In the genomic region with DNA sequence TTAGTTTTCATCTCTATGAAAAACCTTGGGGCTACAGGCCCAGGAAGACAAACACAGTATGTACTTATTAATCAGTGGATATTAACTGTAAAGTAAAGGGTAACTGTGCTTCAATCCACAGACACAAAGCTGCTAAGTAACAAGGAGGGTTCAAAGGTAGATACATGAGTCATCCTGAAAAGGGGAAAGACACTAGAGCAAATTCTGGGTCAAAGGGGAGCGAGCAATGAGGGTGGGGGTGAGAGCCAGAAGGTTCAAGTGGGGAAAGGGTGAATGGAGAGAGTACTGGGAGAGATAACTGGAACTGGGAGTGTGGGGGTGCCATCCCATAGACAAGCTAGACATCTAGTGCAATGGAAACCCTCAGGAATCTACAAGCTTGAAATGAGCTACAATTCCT, we compare ENCODE assay signal across 27 mouse cellular contexts. TPM values are rescaled to one million over a fixed set of nuclear protein-coding genes. Genes with fewer than 3 reads are reported as not detected.
DNase-seq lines count a peak whose midpoint lies in the region; ATAC-seq and TF ChIP-seq lines count a peak whose summit lies in the region.
"Had no signal": no experiment of that assay in that cellular context is flagged by ENCODE, and none has a peak within 500 bp of the region (broad histone marks: within the 10 kb centered on the region; RNA-seq: fewer than 3 reads in every experiment).

No protein-coding gene starts in this region.

- no peak overlapping the region for H3K4me2 ChIP-seq in liver, embryonic 12.5 days
- H3K4me2 ChIP-seq: forebrain, embryonic 13.5 days; hindbrain, embryonic 12.5 days had no signal

- no peaks in the 10 kb centered on the region for H3K79me2 ChIP-seq in liver, adult 2 months (ENCODE audit: control insufficient read depth, insufficient read depth, low read length)

- no peaks in the 10 kb centered on the region for H3K36me3 ChIP-seq in liver, adult 2 months (ENCODE audit: control insufficient read depth, insufficient read depth, low read length)
- H3K36me3 ChIP-seq in liver, embryonic 12.5 days, result no peaks in the 10 kb centered on the region
- H3K36me3 ChIP-seq: embryonic facial prominence, embryonic 10.5 days; heart, embryonic 10.5 days; hindbrain, embryonic 12.5 days had no signal

- no peaks in the 10 kb centered on the region for H3K9me3 ChIP-seq in liver, embryonic 12.5 days (replicated peaks)
- H3K9me3 ChIP-seq: embryonic facial prominence, embryonic 10.5 days; forebrain, embryonic 13.5 days; heart, embryonic 10.5 days; hindbrain, embryonic 12.5 days had no signal

- H3K4me1 ChIP-seq in liver, adult 2 months (ENCODE audit: control insufficient read depth, insufficient read depth, low read length), result no peaks in the 10 kb centered on the region
- H3K4me1 ChIP-seq in liver, embryonic 12.5 days, result no peaks in the 10 kb centered on the region
- H3K4me1 ChIP-seq: embryonic facial prominence, embryonic 10.5 days; forebrain, embryonic 13.5 days; heart, embryonic 10.5 days; hindbrain, embryonic 12.5 days had no signal

- no peak overlapping the region for H3K9ac ChIP-seq in liver, adult 2 months (ENCODE audit: low read depth, low read length)
- no peak overlapping the region for H3K9ac ChIP-seq in liver, embryonic 12.5 days
- H3K9ac ChIP-seq: forebrain, embryonic 13.5 days; forebrain, postnatal 0 days; hindbrain, embryonic 12.5 days had no signal

- no peak overlapping the region for H3K4me3 ChIP-seq in liver, adult 2 months (ENCODE audit: insufficient read depth, low read depth, low read length)
- H3K4me3 ChIP-seq in liver, embryonic 12.5 days, result no peak overlapping the region
- H3K4me3 ChIP-seq: embryonic facial prominence, embryonic 10.5 days; forebrain, embryonic 13.5 days; gastrocnemius, adult 2 months; heart, embryonic 10.5 days; hindbrain, embryonic 12.5 days had no signal

- ATAC-seq in liver, embryonic 12.5 days, result no peak
- ATAC-seq: activated CD4-positive, CD25-positive, alpha-beta regulatory T cell, adult 4 months; forebrain, embryonic 13.5 days; forebrain, postnatal 0 days; Patski had no signal

- no peaks in the 10 kb centered on the region for H3K27me3 ChIP-seq in liver, adult 2 months (ENCODE audit: control insufficient read depth, insufficient read depth, low read length)
- no peaks in the 10 kb centered on the region for H3K27me3 ChIP-seq in liver, embryonic 12.5 days (replicated peaks)
- H3K27me3 ChIP-seq: CH12.LX; forebrain, embryonic 13.5 days; hindbrain, embryonic 12.5 days; Patski had no signal

- no peak overlapping the region for H3K27ac ChIP-seq in liver, adult 2 months (replicated peaks; ENCODE audit: insufficient read depth, low read depth, low read length)
- H3K27ac ChIP-seq in liver, embryonic 12.5 days, result no peak overlapping the region
- H3K27ac ChIP-seq: embryonic facial prominence, embryonic 10.5 days; forebrain, embryonic 13.5 days; gastrocnemius, adult 2 months; heart, embryonic 10.5 days; hindbrain, embryonic 12.5 days had no signal

- no peak for TF ChIP-seq CTCF in liver, adult 2 months (IDR thresholded peaks at IDR 0.05; ENCODE audit: low read depth, low read length)

- 73% methylated on average over 1 of the region's 1 CpGs for WGBS in liver, adult 2 months
- WGBS in liver, embryonic 12.5 days (ENCODE audit: insufficient replicate concordance), result 26% methylated on average over 1 of the region's 1 CpGs

- DNase-seq in kidney, adult 18-20 months, result peak; percentile 9
- no peak for DNase-seq in kidney, postnatal 4 days
- peak; percentile 37 for DNase-seq in liver, adult 2 months (ENCODE audit: extremely low read depth, low read depth, low spot score)
- DNase-seq in kidney, postnatal 10 days, result peak; percentile 13
- DNase-seq in urinary bladder, postnatal 4 days (ENCODE audit: low spot score in 2 of 2), result no peak
- no peak for DNase-seq in spleen, postnatal 36 days (ENCODE audit: low spot score in 2 of 2)
- DNase-seq: adrenal gland, postnatal 14 days; cerebellum, adult 18-20 months; cerebellum, adult 9-11 months; cerebellum, postnatal 36 days; forebrain, postnatal 0 days; gastrocnemius, adult 2 months; gastrocnemius, postnatal 25 days; heart, postnatal 10 days; heart, postnatal 4 days had no signal

- no peak for TF ChIP-seq POLR2A in liver, adult 2 months (IDR thresholded peaks at IDR 0.05; ENCODE audit: extremely low read depth, insufficient read depth, low read length)

RNA-seq across cellular contexts. Expression of gene Speer4f1, which starts 49.0 kb away (rescaled TPM):
- total RNA-seq in liver, adult 2 months (2014; rRNA removed), result not detected in 2 replicates
- polyA plus RNA-seq in liver, adult 2 months (2012; rRNA removed), result not detected in 2 replicates
- not detected in 2 replicates for polyA plus RNA-seq in liver, embryonic 12.5 days (2016; fragmentation: Nextera tagmentation; extraction: Ambion mirVana)
- total RNA-seq: adrenal gland, adult 18-20 months; adrenal gland, postnatal 14 days; CH12.LX; forebrain, postnatal 0 days; gastrocnemius, adult 2 months; gastrocnemius, postnatal 25 days; granulocyte monocyte progenitor cell, adult 5-6 weeks; heart, postnatal 10 days; heart, postnatal 4 days had no signal
- polyA plus RNA-seq: activated CD4-positive, CD25-positive, alpha-beta regulatory T cell, adult 4 months; embryonic facial prominence, embryonic 10.5 days; embryonic facial prominence, embryonic 14.5 days; forebrain, embryonic 13.5 days; forebrain, postnatal 0 days; heart, embryonic 10.5 days; heart, embryonic 14.5 days; hindbrain, embryonic 12.5 days; Patski had no signal

RNA-seq across cellular contexts. Expression of gene Speer4f2, which starts 54.0 kb away (rescaled TPM):
- total RNA-seq in liver, adult 2 months (2014; rRNA removed), result not detected in 2 replicates
- not detected in 2 replicates for polyA plus RNA-seq in liver, adult 2 months (2012; rRNA removed)
- polyA plus RNA-seq in liver, embryonic 12.5 days (2016; fragmentation: Nextera tagmentation; extraction: Ambion mirVana), result not detected in 2 replicates
- total RNA-seq: adrenal gland, adult 18-20 months; adrenal gland, postnatal 14 days; CH12.LX; forebrain, postnatal 0 days; gastrocnemius, adult 2 months; gastrocnemius, postnatal 25 days; granulocyte monocyte progenitor cell, adult 5-6 weeks; heart, postnatal 10 days; heart, postnatal 4 days had no signal
- polyA plus RNA-seq: activated CD4-positive, CD25-positive, alpha-beta regulatory T cell, adult 4 months; embryonic facial prominence, embryonic 10.5 days; embryonic facial prominence, embryonic 14.5 days; forebrain, embryonic 13.5 days; forebrain, postnatal 0 days; heart, embryonic 10.5 days; heart, embryonic 14.5 days; hindbrain, embryonic 12.5 days; Patski had no signal

Comparison
In these comparisons a context has a peak if more than half of its experiments do, and no peak if none do; other contexts are left out.
1. DNase-seq: peak in kidney, adult 18-20 months (single experiment), liver, adult 2 months (single experiment) and kidney, postnatal 10 days (single experiment); none in kidney, postnatal 4 days (0 of 2), urinary bladder, postnatal 4 days (0 of 2) and spleen, postnatal 36 days (0 of 2).